Mouse (Mus musculus) intestine, postnatal 0 days (tissue): ENCODE measurements around the gene Fermt2. TPM values are rescaled to one million over a fixed set of nuclear protein-coding genes. Genes with fewer than 3 reads are reported as not detected.
A peak's percentile ranks its signal among the peaks of the same experiment; 100 is the strongest.

Experiments
- ATAC-seq: fragments of 200-750 bp; cut with Nextera tagmentation; 2 replicates; pipeline ENCODE4 v1.8.0; 2017; ENCODE audit warnings: mild to moderate bottlenecking, moderate TSS enrichment, moderate library complexity
- H3K27ac ChIP-seq: fragments of 300-500 bp; sonication (generic); 2 replicates; pipeline ENCODE4 v1.5.1; 2014; ENCODE audit warnings: mild to moderate bottlenecking, low read depth, low read length, moderate library complexity
- H3K27me3 ChIP-seq: fragments of 300-500 bp; sonication (generic); replicated peaks from 2 replicates; pipeline ENCODE4 v1.6.1; 2014; ENCODE audit warnings: low read length, mixed read lengths; ENCODE audit not compliant: control insufficient read depth, insufficient read depth
- H3K36me3 ChIP-seq: fragments of 300-500 bp; sonication (generic); 2 replicates; pipeline ENCODE4 v1.6.1; 2014; ENCODE audit warnings: mild to moderate bottlenecking, moderate library complexity; ENCODE audit not compliant: control insufficient read depth, insufficient read depth
- H3K4me1 ChIP-seq: fragments of 300-500 bp; sonication (generic); replicated peaks from 2 replicates; pipeline ENCODE4 v1.6.1; 2014; ENCODE audit warnings: antibody characterized with exemption, low read length, mixed read lengths; ENCODE audit not compliant: control insufficient read depth, insufficient read depth
- H3K4me2 ChIP-seq: fragments of 300-500 bp; sonication (generic); replicated peaks from 2 replicates; pipeline ENCODE4 v1.6.1; 2014; ENCODE audit warnings: low read depth, mild to moderate bottlenecking, moderate library complexity
- H3K4me3 ChIP-seq: fragments of 300-500 bp; sonication (generic); 2 replicates; pipeline ENCODE4 v1.5.1; 2014; ENCODE audit warnings: low read depth, low read length
- H3K9ac ChIP-seq: fragments of 300-500 bp; sonication (generic); 2 replicates; pipeline ENCODE4 v1.6.1; 2014; ENCODE audit warnings: mild to moderate bottlenecking, low read depth, low read length
- H3K9me3 ChIP-seq: fragments of 300-500 bp; sonication (generic); 2 replicates; pipeline ENCODE4 v1.6.1; 2016; ENCODE audit warnings: mixed run types; ENCODE audit not compliant: control insufficient read depth
- CTCF ChIP-seq: sonication (generic); IDR thresholded peaks from 2 replicates; pipeline ENCODE4 v1.5.1; 2016; ENCODE audit warnings: low read depth, mild to moderate bottlenecking, control low read depth, antibody characterized with exemption, moderate library complexity
- WGBS: fragments of 180-500 bp; shearing (Covaris S2); extraction: QIAGEN DNeasy Blood & Tissue Kit; methylation state at CpG from one replicate; pipeline ENCODE4 v1.1.7; 2014; 5-methylcytosine and 5-hydroxymethylcytosine counted together
- polyA plus RNA-seq: library from polyadenylated mRNA; unstranded; fragments of >200 nt; fragmentation: Nextera tagmentation; extraction: Ambion mirVana; gene quantifications from 2 replicates; pipeline ENCODE4 v1.2.1, GENCODE M21; 2015

The Fermt2 gene
- polyA plus RNA-seq, 1 experiment from 2014 or later = 138 TPM

DNA sequence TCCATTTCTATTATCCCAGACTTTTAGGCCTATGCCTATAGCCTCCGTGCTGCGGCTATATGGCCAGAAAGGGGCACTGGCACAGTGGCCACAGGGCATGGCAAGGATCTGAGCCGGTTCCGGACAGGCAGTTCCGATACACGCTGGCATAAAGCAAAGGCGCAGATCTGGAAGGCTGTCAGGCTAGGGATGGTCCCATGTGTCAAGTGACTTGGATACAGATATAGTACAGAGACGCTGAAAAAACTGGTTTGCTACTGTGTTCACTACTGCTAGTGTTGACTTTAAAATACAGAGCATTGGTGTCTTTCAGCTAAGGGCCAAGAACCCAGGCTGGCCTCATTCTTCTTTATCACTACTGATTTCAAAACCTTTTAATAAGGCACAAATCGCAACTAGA is 72.9 kb downstream of the Fermt2 start:
- H3K36me3 ChIP-seq = peaks cover 20% of the 10 kb centered on the region; the same call in 1 of the 2 replicates

DNA sequence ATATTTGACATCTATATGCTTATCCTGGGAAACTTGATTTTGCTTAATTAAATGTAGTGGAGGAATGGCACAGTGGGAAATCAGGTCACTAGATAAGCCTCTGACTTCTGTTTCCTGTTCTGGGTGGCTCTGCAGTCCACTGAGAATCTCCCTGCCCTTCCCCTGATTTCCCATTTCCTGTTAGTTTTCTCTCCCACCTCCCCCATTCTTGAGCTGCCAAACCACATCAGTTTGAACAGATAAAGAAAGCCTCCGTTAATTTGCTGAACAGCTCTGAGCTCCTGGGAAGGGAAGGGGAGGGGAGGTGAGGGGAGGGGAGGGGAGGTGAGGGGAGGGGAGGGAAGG is 73.4 kb downstream of the Fermt2 start:
- WGBS = no CpG with 5 or more reads among the region's 1 CpGs
- no peaks in the 10 kb centered on the region for H3K4me1 ChIP-seq
- H3K9ac ChIP-seq = no peak overlapping the region
- no peaks in the 10 kb centered on the region for H3K9me3 ChIP-seq
- no peak overlapping the region for H3K27ac ChIP-seq
- H3K27me3 ChIP-seq = no peaks in the 10 kb centered on the region
- peaks cover 15% of the 10 kb centered on the region; the same call in 1 of the 2 replicates for H3K36me3 ChIP-seq
- H3K4me2 ChIP-seq = no peak overlapping the region
- no peak overlapping the region for H3K4me3 ChIP-seq
- no peak for TF ChIP-seq CTCF
- ATAC-seq = no peak

More for the DNA sequence above, 72.9 kb downstream of the Fermt2 start:
- H3K9ac ChIP-seq = no peak overlapping the region
- no peak overlapping the region for H3K27ac ChIP-seq
- no peak for ATAC-seq
- 84% methylated on average over 9 of the region's 9 CpGs for WGBS
- H3K4me1 ChIP-seq = no peaks in the 10 kb centered on the region
- H3K9me3 ChIP-seq = no peaks in the 10 kb centered on the region
- no peak for TF ChIP-seq CTCF
- no peak overlapping the region for H3K4me2 ChIP-seq
- no peak overlapping the region for H3K4me3 ChIP-seq
- no peaks in the 10 kb centered on the region for H3K27me3 ChIP-seq

GRCm38 (mm10) chr14:45455651-45456501 is 74.0 kb downstream of the Fermt2 start:
- Histone ChIP-seq H3K4me1 (no peaks in the 10 kb centered on the region), H3K4me2 (no peak overlapping the region), H3K36me3 (peaks cover 10% of the 10 kb centered on the region; the same call in 1 of the 2 replicates), H3K9ac (no peak overlapping the region), H3K4me3 (no peak overlapping the region), H3K27ac (no peak overlapping the region), H3K9me3 (no peaks in the 10 kb centered on the region), H3K27me3 (no peaks in the 10 kb centered on the region)
- no peak for TF ChIP-seq CTCF
- no peak for ATAC-seq
- WGBS = 63% methylated on average over 12 of the region's 12 CpGs

- no peaks in the 10 kb centered on the region for H3K4me1 ChIP-seq
- H3K4me3 ChIP-seq = no peak overlapping the region
- no peak overlapping the region for H3K9ac ChIP-seq
- no peaks in the 10 kb centered on the region for H3K9me3 ChIP-seq
- peak overlapping the region; percentile 58; the same call in 1 of the 2 replicates for H3K27ac ChIP-seq
- no peak for ATAC-seq
- WGBS = 66% methylated on average over 5 of the region's 5 CpGs
- no peak overlapping the region for H3K4me2 ChIP-seq
- peaks cover 4% of the 10 kb centered on the region; the same call in 1 of the 2 replicates for H3K36me3 ChIP-seq
- H3K27me3 ChIP-seq = no peaks in the 10 kb centered on the region
- TF ChIP-seq CTCF = no peak
These were observed 76.2 kb downstream of the Fermt2 start for GRCm38 (mm10) chr14:45453538-45454233.

GRCm38 (mm10) chr14:45452861-45453512 is 76.9 kb downstream of the Fermt2 start:
- Histone ChIP-seq H3K9ac (no peak overlapping the region), H3K4me1 (no peaks in the 10 kb centered on the region), H3K36me3 (no peaks in the 10 kb centered on the region), H3K27ac (0 out of 2 replicates have a peak overlapping the region, but pooled peaks have one; percentile 11), H3K9me3 (no peaks in the 10 kb centered on the region), H3K4me2 (0 out of 2 replicates have a peak overlapping the region, but pooled peaks have one; percentile 17), H3K27me3 (no peaks in the 10 kb centered on the region), H3K4me3 (no peak overlapping the region)
- 12% methylated on average over 11 of the region's 11 CpGs for WGBS
- no peak for TF ChIP-seq CTCF
- no peak for ATAC-seq

- H3K27me3 ChIP-seq = no peaks in the 10 kb centered on the region
- H3K27ac ChIP-seq = peak overlapping the region; percentile 36
- no peak overlapping the region for H3K4me2 ChIP-seq
- no peak overlapping the region for H3K4me3 ChIP-seq
- no peaks in the 10 kb centered on the region for H3K9me3 ChIP-seq
- no peaks in the 10 kb centered on the region for H3K4me1 ChIP-seq
- H3K9ac ChIP-seq = no peak overlapping the region
- H3K36me3 ChIP-seq = no peaks in the 10 kb centered on the region
- ATAC-seq = no peak
- TF ChIP-seq CTCF = no peak
- WGBS = 49% methylated on average over 4 of the region's 4 CpGs
These were observed 77.8 kb downstream of the Fermt2 start for GRCm38 (mm10) chr14:45452148-45452547.
